Mouse (Mus musculus): ENCODE measurements around the gene Rere. TPM values are rescaled to one million over a fixed set of nuclear protein-coding genes. Genes with fewer than 3 reads are reported as not detected.
A peak's percentile ranks its signal among the peaks of the same experiment; 100 is the strongest.

Rere gene
- polyA plus RNA-seq, 1 experiment from 2014 or later: 31.9 TPM

DNA sequence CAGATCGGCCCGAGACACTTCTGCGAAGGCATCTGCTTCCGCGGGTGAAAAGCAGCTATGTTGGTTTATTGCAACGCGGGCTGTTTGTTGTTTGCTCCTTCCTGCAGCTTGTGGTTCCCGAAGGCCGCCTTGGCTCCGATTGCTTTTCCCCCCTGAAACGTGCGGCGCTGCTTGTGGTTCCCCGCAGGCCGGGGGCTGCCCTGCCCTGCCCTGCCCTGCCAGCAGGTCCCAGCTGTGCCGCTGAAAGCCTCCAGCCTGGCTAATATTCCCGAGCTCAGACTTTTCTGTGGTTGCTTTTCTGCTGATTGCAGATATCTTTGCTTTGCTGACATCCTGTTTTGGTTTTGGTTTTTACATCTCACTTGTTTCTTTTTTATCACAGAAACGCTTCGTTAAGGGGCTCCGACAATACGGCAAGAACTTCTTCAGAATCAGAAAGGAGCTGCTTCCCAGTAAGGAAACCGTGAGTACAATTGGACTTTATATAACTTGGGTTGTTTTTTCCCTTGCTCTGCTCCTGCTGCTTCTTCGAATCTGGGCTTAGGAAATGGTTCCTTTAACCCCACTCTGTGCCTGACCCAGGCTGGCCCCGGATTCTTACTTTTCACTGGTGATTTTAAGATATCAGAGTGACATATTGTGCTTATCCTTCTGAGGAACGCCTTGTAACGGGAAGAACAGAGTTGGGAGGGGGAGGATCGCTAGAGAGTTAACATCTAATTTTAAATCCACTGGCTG lies 288.6 kb downstream of the Rere start:
- H3K27me3 ChIP-seq: no peaks in the 10 kb centered on the region
- under 1% methylated on average over 27 of the region's 27 CpGs for WGBS
- peak overlapping the region; percentile 75 for H3K4me3 ChIP-seq
- peak overlapping the region; percentile 84 for H3K9ac ChIP-seq
- peak overlapping the region; percentile 94 for H3K27ac ChIP-seq
- no peaks in the 10 kb centered on the region for H3K9me3 ChIP-seq
- H3K4me2 ChIP-seq: peak overlapping the region; percentile 65
- ATAC-seq (ENCODE audit: borderline replicate concordance, extremely low read depth, low FRiP score, low TSS enrichment): peak; percentile 47; the same call in 1 of the 2 replicates
- peaks cover 41% of the 10 kb centered on the region for H3K4me1 ChIP-seq
- H3K36me3 ChIP-seq: peaks cover 11% of the 10 kb centered on the region; the same call in 1 of the 2 replicates

GRCm38 (mm10) chr4:150570793-150571192 lies 289.3 kb downstream of the Rere start:
- peak overlapping the region; percentile 75 for H3K4me3 ChIP-seq
- 16% methylated on average over 2 of the region's 2 CpGs for WGBS
- peak overlapping the region; percentile 65 for H3K4me2 ChIP-seq
- no peaks in the 10 kb centered on the region for H3K27me3 ChIP-seq
- H3K4me1 ChIP-seq: peaks cover 49% of the 10 kb centered on the region
- peak overlapping the region; percentile 84 for H3K9ac ChIP-seq
- H3K36me3 ChIP-seq: peaks cover 11% of the 10 kb centered on the region; the same call in 1 of the 2 replicates
- peak overlapping the region; percentile 94 for H3K27ac ChIP-seq
- H3K9me3 ChIP-seq: no peaks in the 10 kb centered on the region
- no peak for ATAC-seq (ENCODE audit: borderline replicate concordance, extremely low read depth, low FRiP score, low TSS enrichment)

GRCm38 (mm10) chr4:150572104-150572691 lies 290.8 kb downstream of the Rere start:
- H3K4me1 ChIP-seq: peaks cover 62% of the 10 kb centered on the region
- H3K36me3 ChIP-seq: peaks cover 20% of the 10 kb centered on the region; the same call in 1 of the 2 replicates
- no peak overlapping the region for H3K9ac ChIP-seq
- no peaks in the 10 kb centered on the region for H3K27me3 ChIP-seq
- 42% methylated on average over 7 of the region's 7 CpGs for WGBS
- no peak overlapping the region for H3K4me3 ChIP-seq
- 0 out of 2 replicates have a peak overlapping the region, but pooled peaks have one; percentile 0 for H3K27ac ChIP-seq
- no peaks in the 10 kb centered on the region for H3K9me3 ChIP-seq
- no peak overlapping the region for H3K4me2 ChIP-seq
- no peak for ATAC-seq (ENCODE audit: borderline replicate concordance, extremely low read depth, low FRiP score, low TSS enrichment)

DNA sequence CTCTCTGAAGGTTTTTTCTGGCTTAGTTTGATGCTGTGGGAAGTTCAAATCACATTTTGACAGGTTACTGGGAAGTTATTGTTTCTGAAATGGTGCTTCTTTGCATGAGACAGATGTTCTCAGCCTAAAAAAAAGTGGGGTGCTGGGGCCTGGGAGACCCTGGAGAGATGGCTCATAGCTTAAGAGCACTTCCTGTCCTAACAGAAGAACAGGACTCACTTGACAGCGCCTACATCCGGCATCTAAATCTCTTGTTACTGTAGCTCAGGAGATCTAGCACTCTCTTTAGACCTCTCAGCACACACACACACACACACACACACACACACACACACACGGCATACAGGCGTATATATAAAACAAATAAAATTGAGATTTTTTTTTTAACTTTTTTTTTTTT lies 291.5 kb downstream of the Rere start:
- no peak overlapping the region for H3K27ac ChIP-seq
- H3K27me3 ChIP-seq: no peaks in the 10 kb centered on the region
- no peaks in the 10 kb centered on the region for H3K9me3 ChIP-seq
- no peak overlapping the region for H3K4me2 ChIP-seq
- ATAC-seq (ENCODE audit: borderline replicate concordance, extremely low read depth, low FRiP score, low TSS enrichment): no peak
- H3K4me1 ChIP-seq: peaks cover 60% of the 10 kb centered on the region
- H3K4me3 ChIP-seq: no peak overlapping the region
- no peak overlapping the region for H3K9ac ChIP-seq
- 87% methylated on average over 4 of the region's 4 CpGs for WGBS
- peaks cover 21% of the 10 kb centered on the region; the same call in 1 of the 2 replicates for H3K36me3 ChIP-seq

DNA sequence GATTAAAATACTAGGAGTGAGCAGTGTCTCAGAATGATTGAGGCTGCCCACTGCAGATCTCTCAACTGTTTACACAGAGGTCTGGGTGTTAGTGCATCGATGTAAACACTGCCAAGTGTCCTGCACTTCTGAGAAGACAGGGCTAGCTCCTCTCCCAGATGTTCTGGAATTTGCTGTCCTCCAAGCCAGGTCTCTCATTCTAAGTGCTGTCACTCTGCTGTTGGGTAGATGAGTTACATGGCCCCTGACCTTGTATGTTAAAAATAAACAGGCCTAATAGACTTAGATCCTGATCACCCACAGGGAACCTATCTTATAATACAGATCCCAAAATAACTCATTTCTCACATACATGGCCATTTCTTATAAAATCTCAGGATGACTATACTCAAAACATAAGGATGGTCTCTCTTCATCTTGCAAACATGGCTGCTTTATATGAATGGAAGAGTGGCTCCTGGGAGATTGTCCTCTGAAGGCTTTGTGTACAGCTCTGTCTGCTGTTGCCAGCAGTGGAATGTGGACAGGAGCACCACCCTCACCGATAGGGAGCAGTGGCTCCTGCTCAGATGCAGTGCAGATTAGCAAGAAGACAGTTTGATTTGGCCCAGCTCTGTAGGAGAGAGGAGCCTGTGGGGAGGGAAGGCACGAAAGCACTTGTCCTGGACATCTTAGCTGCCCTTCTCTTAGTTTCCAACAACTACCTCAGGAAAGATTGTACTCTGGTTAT lies 294.1 kb downstream of the Rere start:
- no peak overlapping the region for H3K9ac ChIP-seq

DNA sequence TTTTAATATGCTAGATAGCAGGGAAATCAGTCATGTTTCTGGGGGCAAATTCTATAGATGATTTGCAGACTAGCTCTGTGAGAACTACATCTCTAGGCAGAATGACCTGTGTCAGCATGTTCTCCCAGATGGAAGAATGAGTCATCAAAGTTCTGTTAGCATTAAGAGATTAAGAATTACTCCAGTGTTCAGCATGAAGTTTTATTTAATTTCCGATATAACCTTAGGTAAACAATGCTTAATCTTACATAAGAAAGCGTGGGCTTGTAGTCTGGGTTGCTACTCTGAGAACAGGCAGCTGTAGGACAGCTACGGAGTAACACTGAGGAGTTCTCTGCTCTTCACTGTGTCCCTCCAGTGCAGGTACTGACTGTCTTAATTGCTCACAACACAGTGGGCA lies 294.9 kb downstream of the Rere start:
- Histone ChIP-seq H3K4me1 (peaks cover 49% of the 10 kb centered on the region), H3K9ac (no peak overlapping the region), H3K4me2 (no peak overlapping the region), H3K36me3 (peaks cover 23% of the 10 kb centered on the region; the same call in 1 of the 2 replicates), H3K9me3 (no peaks in the 10 kb centered on the region), H3K27me3 (no peaks in the 10 kb centered on the region), H3K4me3 (no peak overlapping the region), H3K27ac (0 out of 2 replicates have a peak overlapping the region, but pooled peaks have one; percentile 9)
- WGBS: 43% methylated on average over 3 of the region's 3 CpGs
- ATAC-seq (ENCODE audit: borderline replicate concordance, extremely low read depth, low FRiP score, low TSS enrichment): no peak

More for the DNA sequence above, 294.1 kb downstream of the Rere start:
- H3K36me3 ChIP-seq: peaks cover 23% of the 10 kb centered on the region; the same call in 1 of the 2 replicates
- no peak overlapping the region for H3K27ac ChIP-seq
- no peaks in the 10 kb centered on the region for H3K27me3 ChIP-seq
- H3K4me1 ChIP-seq: peaks cover 51% of the 10 kb centered on the region
- H3K9me3 ChIP-seq: no peaks in the 10 kb centered on the region
- ATAC-seq (ENCODE audit: borderline replicate concordance, extremely low read depth, low FRiP score, low TSS enrichment): no peak
- 31% methylated on average over 3 of the region's 3 CpGs for WGBS
- H3K4me3 ChIP-seq: no peak overlapping the region
- H3K4me2 ChIP-seq: no peak overlapping the region

GRCm38 (mm10) chr4:150578021-150578420 lies 296.6 kb downstream of the Rere start:
- H3K36me3 ChIP-seq: peaks cover 19% of the 10 kb centered on the region; the same call in 1 of the 2 replicates
- H3K4me2 ChIP-seq: no peak overlapping the region
- H3K27ac ChIP-seq: no peak overlapping the region
- no peaks in the 10 kb centered on the region for H3K9me3 ChIP-seq
- 87% methylated on average over 3 of the region's 3 CpGs for WGBS
- no peaks in the 10 kb centered on the region for H3K27me3 ChIP-seq
- H3K9ac ChIP-seq: no peak overlapping the region
- H3K4me3 ChIP-seq: no peak overlapping the region
- no peak for ATAC-seq (ENCODE audit: borderline replicate concordance, extremely low read depth, low FRiP score, low TSS enrichment)
- peaks cover 54% of the 10 kb centered on the region for H3K4me1 ChIP-seq

- peak overlapping the region; percentile 79 for H3K27ac ChIP-seq
- H3K4me3 ChIP-seq: no peak overlapping the region
- no peaks in the 10 kb centered on the region for H3K27me3 ChIP-seq
- WGBS: 52% methylated on average over 10 of the region's 10 CpGs
- no peaks in the 10 kb centered on the region for H3K9me3 ChIP-seq
- H3K4me1 ChIP-seq: peaks cover 69% of the 10 kb centered on the region
- ATAC-seq (ENCODE audit: borderline replicate concordance, extremely low read depth, low FRiP score, low TSS enrichment): no peak
- H3K36me3 ChIP-seq: peaks cover 3% of the 10 kb centered on the region; the same call in 1 of the 2 replicates
- no peak overlapping the region for H3K4me2 ChIP-seq
- no peak overlapping the region for H3K9ac ChIP-seq
Observed at GRCm38 (mm10) chr4:150581931-150582723, 300.7 kb downstream of the Rere start.

DNA sequence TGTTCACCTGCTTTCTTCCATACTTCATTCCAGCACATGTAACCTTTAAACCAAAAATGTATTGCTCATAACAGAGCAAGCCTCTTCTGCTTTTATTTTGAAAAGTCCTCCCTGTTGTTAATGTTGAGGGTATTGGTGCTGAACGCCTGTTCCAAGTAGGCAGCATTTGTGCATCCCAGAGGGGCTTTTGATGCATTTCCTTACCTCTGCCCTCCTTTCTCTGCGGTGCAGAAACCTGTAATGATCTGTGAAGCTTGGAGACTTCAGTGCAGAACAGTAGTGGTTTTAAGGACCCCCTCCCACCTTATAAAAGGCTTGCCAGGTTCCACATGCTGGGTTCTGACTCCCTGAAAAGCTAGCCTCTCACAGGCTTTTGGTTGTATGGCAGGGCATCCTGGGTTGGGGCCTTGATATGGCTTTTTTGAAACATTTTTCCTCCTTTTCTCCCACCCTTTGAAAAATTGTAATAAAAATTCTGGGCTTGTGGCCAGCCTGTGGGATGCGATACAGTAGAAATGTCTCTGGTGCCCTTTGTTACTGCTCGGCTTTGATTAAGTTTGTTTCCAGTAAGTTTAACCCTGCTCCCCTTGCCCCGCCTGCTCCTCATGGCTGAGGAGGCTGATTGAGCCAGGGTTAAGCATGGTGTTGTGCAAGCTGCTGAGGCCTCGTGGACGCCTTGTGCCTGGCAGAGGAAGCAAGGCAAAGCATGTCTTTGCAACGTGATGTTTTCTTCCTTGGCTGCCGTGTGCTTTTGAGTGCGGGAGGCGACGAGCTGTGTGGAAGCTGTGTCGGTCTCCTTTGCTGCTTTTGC lies 301.7 kb downstream of the Rere start:
- Histone ChIP-seq H3K9me3 (no peaks in the 10 kb centered on the region), H3K27me3 (no peaks in the 10 kb centered on the region), H3K4me1 (peaks cover 74% of the 10 kb centered on the region), H3K9ac (peak overlapping the region; percentile 28; the same call in 1 of the 2 replicates), H3K36me3 (no peaks in the 10 kb centered on the region), H3K4me2 (peak overlapping the region; percentile 29), H3K27ac (peak overlapping the region; percentile 90), H3K4me3 (no peak overlapping the region)
- ATAC-seq (ENCODE audit: borderline replicate concordance, extremely low read depth, low FRiP score, low TSS enrichment): peak; percentile 94
- WGBS: 9% methylated on average over 13 of the region's 13 CpGs

GRCm38 (mm10) chr4:150583777-150584135 lies 302.3 kb downstream of the Rere start:
- 15% methylated on average over 3 of the region's 3 CpGs for WGBS
- Histone ChIP-seq H3K27ac (peak overlapping the region; percentile 90), H3K9me3 (no peaks in the 10 kb centered on the region), H3K4me2 (peak overlapping the region; percentile 29), H3K4me3 (no peak overlapping the region), H3K27me3 (no peaks in the 10 kb centered on the region), H3K4me1 (peaks cover 76% of the 10 kb centered on the region), H3K36me3 (no peaks in the 10 kb centered on the region), H3K9ac (no peak overlapping the region)
- ATAC-seq (ENCODE audit: borderline replicate concordance, extremely low read depth, low FRiP score, low TSS enrichment): peak; percentile 91
